Mouse (Mus musculus) stomach, embryonic 16.5 days (tissue): ENCODE data around the gene Tgm4. TPM values are rescaled to one million over a fixed set of nuclear protein-coding genes. Genes with fewer than 3 reads are reported as not detected.

Experiments
- ATAC-seq: fragments of 200-750 bp; cut with Nextera tagmentation; 2 replicates; pipeline ENCODE4 v1.8.0; 2017; ENCODE audit warnings: moderate number of reproducible peaks, moderate TSS enrichment; ENCODE audit not compliant: insufficient read depth, low FRiP score
- H3K27ac ChIP-seq: fragments of 300-500 bp; sonication (generic); 2 replicates; pipeline ENCODE4 v1.5.1; 2014; ENCODE audit warnings: low read length
- H3K27me3 ChIP-seq: fragments of 300-500 bp; sonication (generic); 2 replicates; pipeline ENCODE4 v1.6.1; 2014; ENCODE audit warnings: low read length, control low read depth, mixed read lengths; ENCODE audit not compliant: control insufficient read depth, insufficient read depth
- H3K36me3 ChIP-seq: fragments of 300-500 bp; sonication (generic); 2 replicates; pipeline ENCODE4 v1.6.1; 2014; ENCODE audit warnings: low read length; ENCODE audit not compliant: control insufficient read depth, insufficient read depth
- H3K4me1 ChIP-seq: fragments of 300-500 bp; sonication (generic); 2 replicates; pipeline ENCODE4 v1.6.1; 2014; ENCODE audit warnings: low read length, control low read depth, mixed read lengths; ENCODE audit not compliant: control insufficient read depth, insufficient read depth
- H3K4me2 ChIP-seq: fragments of 300-500 bp; sonication (generic); 2 replicates; pipeline ENCODE4 v1.6.1; 2014; ENCODE audit warnings: low read depth, low read length, mixed read lengths
- H3K4me3 ChIP-seq: fragments of 300-500 bp; sonication (generic); replicated peaks from 2 replicates; pipeline ENCODE4 v1.5.1; 2014; ENCODE audit warnings: mild to moderate bottlenecking, low read length
- H3K9ac ChIP-seq: fragments of 300-500 bp; sonication (generic); 2 replicates; pipeline ENCODE4 v1.6.1; 2014; ENCODE audit warnings: low read length
- H3K9me3 ChIP-seq: fragments of 300-500 bp; sonication (generic); replicated peaks from 2 replicates; pipeline ENCODE4 v1.6.1; 2016; ENCODE audit warnings: low read length, control low read depth; ENCODE audit not compliant: control insufficient read depth
- WGBS: fragments of 180-500 bp; shearing (Covaris S2); extraction: QIAGEN DNeasy Blood & Tissue Kit; methylation state at CpG from one replicate; pipeline ENCODE4 v1.1.7; 2014; 5-methylcytosine and 5-hydroxymethylcytosine counted together
- polyA plus RNA-seq: library from polyadenylated mRNA; unstranded; fragments of >200 nt; fragmentation: Nextera tagmentation; extraction: Ambion mirVana; gene quantifications from 2 replicates; pipeline ENCODE4 v1.2.1, GENCODE M21; 2015

Tgm4 gene
- polyA plus RNA-seq, 1 experiment from 2014 or later: 0.48 TPM

GRCm38 (mm10) chr9:123031496-123032246, 2.9 kb upstream of the Tgm4 start:
- Histone ChIP-seq H3K36me3 (no peaks in the 10 kb centered on the region), H3K4me2 (no peak overlapping the region), H3K9ac (no peak overlapping the region), H3K4me1 (no peaks in the 10 kb centered on the region), H3K4me3 (no peak overlapping the region), H3K27me3 (no peaks in the 10 kb centered on the region), H3K27ac (no peak overlapping the region), H3K9me3 (no peaks in the 10 kb centered on the region)
- ATAC-seq: no peak
- WGBS: 77% methylated on average over 13 of the region's 13 CpGs

DNA sequence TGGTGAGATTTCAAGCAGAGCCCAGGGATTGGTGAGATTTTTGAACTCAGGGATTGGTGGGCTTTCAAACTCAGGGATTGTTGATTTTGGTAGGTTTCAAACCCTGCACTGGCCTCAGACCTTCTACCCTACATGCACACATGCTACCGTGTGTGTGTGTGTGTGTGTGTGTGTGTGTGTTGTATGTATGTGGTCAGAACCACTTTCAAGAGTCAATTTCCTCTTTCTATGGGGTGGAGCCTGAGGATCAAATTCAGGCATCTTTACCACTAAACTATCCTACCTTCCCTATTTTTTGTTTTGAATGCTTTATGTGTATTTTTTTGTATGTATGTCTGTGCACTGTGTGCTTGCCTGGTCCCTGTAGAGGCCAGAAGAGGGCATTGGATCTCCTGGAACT, 13.1 kb downstream of the Tgm4 start:
- no peak overlapping the region for H3K4me2 ChIP-seq
- no peak overlapping the region for H3K9ac ChIP-seq
- H3K27ac ChIP-seq: no peak overlapping the region
- WGBS: 69% methylated on average over 1 of the region's 1 CpGs
- H3K9me3 ChIP-seq: no peaks in the 10 kb centered on the region
- H3K27me3 ChIP-seq: no peaks in the 10 kb centered on the region
- H3K36me3 ChIP-seq: no peaks in the 10 kb centered on the region
- H3K4me1 ChIP-seq: no peaks in the 10 kb centered on the region
- no peak overlapping the region for H3K4me3 ChIP-seq
- no peak for ATAC-seq

DNA sequence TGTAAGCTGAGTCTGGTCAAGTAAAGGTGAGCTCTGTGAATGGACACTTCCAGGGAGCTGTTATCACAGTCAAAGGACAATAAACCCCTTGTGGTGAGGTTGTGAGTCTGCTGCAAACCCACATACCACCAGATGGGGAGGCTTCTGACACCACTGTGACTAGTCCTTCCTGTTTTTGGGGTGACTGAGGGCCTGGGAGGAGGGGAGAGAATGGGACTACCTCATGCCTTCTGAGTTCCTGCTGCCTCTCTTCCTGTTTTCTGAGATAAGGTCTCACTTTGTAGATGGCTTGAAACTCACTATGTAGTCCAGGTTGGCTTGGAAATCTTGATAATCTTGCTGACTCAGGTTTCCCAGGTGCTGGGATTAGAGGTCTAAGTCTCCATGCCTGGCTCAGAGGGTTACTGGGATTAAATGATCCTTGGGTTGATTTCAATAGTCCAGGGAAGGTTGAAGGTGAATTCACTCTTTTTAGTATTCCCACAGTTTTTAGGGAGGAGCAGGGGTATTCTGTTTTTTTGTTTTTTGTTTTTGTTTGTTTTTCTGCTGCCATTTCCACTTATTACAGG, 24.3 kb downstream of the Tgm4 start:
- no peak; the same call in 1 of the 2 replicates for ATAC-seq
- H3K4me2 ChIP-seq: no peak overlapping the region
- H3K27ac ChIP-seq: no peak overlapping the region
- H3K9ac ChIP-seq: no peak overlapping the region
- H3K4me1 ChIP-seq: no peaks in the 10 kb centered on the region
- H3K27me3 ChIP-seq: no peaks in the 10 kb centered on the region
- H3K4me3 ChIP-seq: no peak overlapping the region
- H3K9me3 ChIP-seq: no peaks in the 10 kb centered on the region
- no peaks in the 10 kb centered on the region for H3K36me3 ChIP-seq

DNA sequence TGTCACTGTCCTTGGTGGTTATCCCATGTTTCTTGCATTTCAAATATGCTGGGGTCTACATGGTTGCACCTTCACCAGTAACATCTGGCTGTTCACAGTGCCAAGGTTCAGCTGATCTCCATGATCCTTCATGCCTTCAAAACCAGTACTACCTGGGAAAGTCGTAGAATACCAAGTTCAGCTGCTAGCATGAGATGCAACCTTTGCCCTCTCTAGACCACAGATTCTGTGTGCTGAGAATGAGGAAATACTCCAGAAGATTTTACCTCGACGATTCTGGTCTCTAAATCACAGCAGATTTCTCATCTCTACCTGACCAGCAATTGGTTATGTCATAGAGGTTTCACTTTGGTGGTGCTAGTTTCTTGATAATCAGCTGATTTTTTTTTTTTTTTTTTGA, 25.6 kb downstream of the Tgm4 start:
- Histone ChIP-seq H3K4me2 (no peak overlapping the region), H3K27ac (no peak overlapping the region), H3K9ac (no peak overlapping the region), H3K36me3 (no peaks in the 10 kb centered on the region), H3K4me1 (no peaks in the 10 kb centered on the region), H3K9me3 (no peaks in the 10 kb centered on the region), H3K4me3 (no peak overlapping the region), H3K27me3 (no peaks in the 10 kb centered on the region)
- ATAC-seq: no peak
- 61% methylated on average over 3 of the region's 3 CpGs for WGBS

GRCm38 (mm10) chr9:123079149-123079548, 44.6 kb downstream of the Tgm4 start:
- WGBS: 85% methylated on average over 5 of the region's 5 CpGs
- Histone ChIP-seq H3K9ac (no peak overlapping the region), H3K27ac (no peak overlapping the region), H3K4me1 (no peaks in the 10 kb centered on the region), H3K36me3 (peaks cover 25% of the 10 kb centered on the region), H3K4me3 (no peak overlapping the region), H3K27me3 (no peaks in the 10 kb centered on the region), H3K9me3 (no peaks in the 10 kb centered on the region), H3K4me2 (no peak overlapping the region)
- no peak for ATAC-seq

GRCm38 (mm10) chr9:123080355-123080754, 45.8 kb downstream of the Tgm4 start:
- H3K27ac ChIP-seq: no peak overlapping the region
- no peak overlapping the region for H3K4me2 ChIP-seq
- H3K9me3 ChIP-seq: no peaks in the 10 kb centered on the region
- no peak overlapping the region for H3K9ac ChIP-seq
- H3K36me3 ChIP-seq: peaks cover 19% of the 10 kb centered on the region; the same call in 1 of the 2 replicates
- H3K27me3 ChIP-seq: no peaks in the 10 kb centered on the region
- no peak for ATAC-seq
- H3K4me1 ChIP-seq: no peaks in the 10 kb centered on the region
- H3K4me3 ChIP-seq: no peak overlapping the region
- 90% methylated on average over 7 of the region's 7 CpGs for WGBS

DNA sequence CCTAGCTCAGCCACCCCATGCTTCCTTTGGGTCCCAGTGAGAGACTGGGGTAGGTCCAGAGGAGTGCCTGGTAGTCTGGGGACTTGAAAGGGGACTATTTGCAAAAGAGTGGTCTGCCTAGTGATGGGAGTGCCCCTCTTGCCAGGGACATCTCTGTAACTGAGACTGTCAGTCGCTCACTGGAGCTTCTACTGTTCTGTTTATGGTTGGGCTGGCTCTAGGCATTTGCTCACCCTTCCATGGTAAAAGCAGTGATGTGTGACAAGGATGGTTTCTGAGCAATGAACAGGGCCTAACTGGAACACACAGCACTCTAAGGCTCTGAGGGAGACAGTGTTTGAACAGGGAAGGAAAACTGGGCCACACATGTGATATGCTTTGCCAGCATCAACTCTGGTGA, 46.3 kb downstream of the Tgm4 start:
- 88% methylated on average over 1 of the region's 1 CpGs for WGBS

DNA sequence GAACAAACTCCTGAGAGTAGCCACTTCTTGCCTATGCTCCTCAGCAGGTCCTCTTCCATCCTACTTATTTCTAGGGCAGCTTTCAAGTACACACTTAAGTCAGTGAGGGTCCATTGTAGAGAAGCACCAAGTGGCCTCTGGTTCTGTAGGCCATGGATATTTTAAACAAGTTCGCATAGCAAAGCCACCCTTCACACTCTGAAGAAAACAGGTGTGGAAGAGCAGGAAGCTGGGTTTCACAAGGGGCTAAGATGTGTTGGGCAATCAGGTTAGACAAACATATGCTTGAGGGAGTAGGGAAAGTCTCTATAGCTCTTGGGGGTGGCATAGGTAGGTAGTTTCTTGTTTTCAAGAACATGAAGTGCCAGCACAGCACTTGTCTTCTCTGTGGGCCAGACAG, 50.8 kb downstream of the Tgm4 start:
- Histone ChIP-seq H3K27ac (no peak overlapping the region), H3K9ac (no peak overlapping the region), H3K36me3 (peaks cover 11% of the 10 kb centered on the region; the same call in 1 of the 2 replicates), H3K27me3 (no peaks in the 10 kb centered on the region), H3K9me3 (no peaks in the 10 kb centered on the region), H3K4me2 (no peak overlapping the region), H3K4me3 (no peak overlapping the region), H3K4me1 (no peaks in the 10 kb centered on the region)
- no peak for ATAC-seq
- 77% methylated on average over 1 of the region's 1 CpGs for WGBS

More for the DNA sequence above, 46.3 kb downstream of the Tgm4 start:
- no peak for ATAC-seq
- H3K9me3 ChIP-seq: no peaks in the 10 kb centered on the region
- no peak overlapping the region for H3K4me3 ChIP-seq
- H3K27ac ChIP-seq: no peak overlapping the region
- H3K4me2 ChIP-seq: no peak overlapping the region
- H3K4me1 ChIP-seq: no peaks in the 10 kb centered on the region
- no peak overlapping the region for H3K9ac ChIP-seq
- H3K27me3 ChIP-seq: no peaks in the 10 kb centered on the region
- H3K36me3 ChIP-seq: peaks cover 17% of the 10 kb centered on the region; the same call in 1 of the 2 replicates

DNA sequence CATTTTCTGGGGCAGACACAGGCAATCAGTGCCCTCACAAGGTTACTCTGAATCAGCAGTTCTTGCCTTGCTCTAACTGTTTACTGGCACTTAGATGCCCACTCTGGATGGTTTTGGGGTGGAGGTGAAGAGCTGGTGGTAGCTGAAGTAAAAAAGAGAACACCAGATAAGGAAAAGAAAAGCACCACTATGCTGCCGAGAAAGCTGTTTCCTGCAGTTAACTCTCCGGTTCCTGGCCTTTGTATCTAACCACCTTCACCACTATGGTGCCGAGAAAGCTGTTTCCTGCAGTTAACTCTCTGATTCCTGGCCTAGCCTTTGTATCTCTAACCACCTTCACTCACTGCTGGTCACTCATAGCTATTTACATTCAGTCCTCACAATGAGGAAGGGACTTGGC, 53.0 kb downstream of the Tgm4 start:
- Histone ChIP-seq H3K4me3 (no peak overlapping the region), H3K4me2 (no peak overlapping the region), H3K9ac (no peak overlapping the region), H3K27me3 (no peaks in the 10 kb centered on the region), H3K9me3 (no peaks in the 10 kb centered on the region), H3K4me1 (no peaks in the 10 kb centered on the region), H3K36me3 (0 out of 2 replicates have a peak, but pooled peaks cover 7% of the 10 kb centered on the region), H3K27ac (no peak overlapping the region)
- ATAC-seq: no peak
- 50% methylated on average over 3 of the region's 3 CpGs for WGBS
